Mouse (Mus musculus) intestine, embryonic 14.5 days (tissue): ENCODE data around the gene Scml4. TPM values are rescaled to one million over a fixed set of nuclear protein-coding genes. Genes with fewer than 3 reads are reported as not detected.
A peak's percentile ranks its signal among the peaks of the same experiment; 100 is the strongest.

ENCODE experiments used
- ATAC-seq: fragments of 200-750 bp; cut with Nextera tagmentation; replicated peaks from 2 replicates; pipeline ENCODE4 v1.8.0; 2017; ENCODE audit warnings: low read depth, moderate number of reproducible peaks, moderate TSS enrichment, moderate library complexity; ENCODE audit not compliant: low FRiP score, low TSS enrichment
- DNase-seq: peaks from one replicate; pipeline ENCODE4 v3.0.0-alpha.2; 2018; ENCODE audit warnings: low spot score
- H3K27ac ChIP-seq: fragments of 300-500 bp; sonication (generic); 2 replicates; pipeline ENCODE4 v1.5.1; 2014; ENCODE audit warnings: low read depth, mild to moderate bottlenecking, control low read depth
- H3K27me3 ChIP-seq: fragments of 300-500 bp; sonication (generic); replicated peaks from 2 replicates; pipeline ENCODE4 v1.6.1; 2014; ENCODE audit warnings: low read length, control low read depth; ENCODE audit not compliant: control insufficient read depth, insufficient read depth
- H3K36me3 ChIP-seq: fragments of 300-500 bp; sonication (generic); 2 replicates; pipeline ENCODE4 v1.6.1; 2014; ENCODE audit warnings: low read length, control low read depth; ENCODE audit not compliant: control insufficient read depth, insufficient read depth
- H3K4me1 ChIP-seq: fragments of 300-500 bp; sonication (generic); replicated peaks from 2 replicates; pipeline ENCODE4 v1.6.1; 2014; ENCODE audit warnings: low read length, control low read depth, mixed read lengths; ENCODE audit not compliant: control insufficient read depth, insufficient read depth
- H3K4me2 ChIP-seq: fragments of 300-500 bp; sonication (generic); 2 replicates; pipeline ENCODE4 v1.6.1; 2014; ENCODE audit warnings: low read length
- H3K4me3 ChIP-seq: fragments of 300-500 bp; sonication (generic); 2 replicates; pipeline ENCODE4 v1.5.1; 2014; ENCODE audit warnings: low read depth, low read length, control low read depth, mixed read lengths
- H3K9ac ChIP-seq: fragments of 300-500 bp; sonication (generic); 2 replicates; pipeline ENCODE4 v1.6.1; 2014; ENCODE audit warnings: mild to moderate bottlenecking, low read length
- H3K9me3 ChIP-seq: fragments of 300-500 bp; sonication (generic); 2 replicates; pipeline ENCODE4 v1.6.1; 2016; ENCODE audit warnings: low read length, control low read depth; ENCODE audit not compliant: control insufficient read depth
- WGBS: fragments of 180-500 bp; shearing (Covaris S2); extraction: QIAGEN DNeasy Blood & Tissue Kit; methylation state at CpG from one replicate; pipeline ENCODE4 v1.1.7; 2014; 5-methylcytosine and 5-hydroxymethylcytosine counted together
- polyA plus RNA-seq: library from polyadenylated mRNA; unstranded; fragments of >200 nt; fragmentation: Nextera tagmentation; extraction: Ambion mirVana; gene quantifications from 2 replicates; pipeline ENCODE4 v1.2.1, GENCODE M21; 2014

Gene Scml4
- polyA plus RNA-seq, 1 experiment from 2014 or later: 22.3 TPM

DNA sequence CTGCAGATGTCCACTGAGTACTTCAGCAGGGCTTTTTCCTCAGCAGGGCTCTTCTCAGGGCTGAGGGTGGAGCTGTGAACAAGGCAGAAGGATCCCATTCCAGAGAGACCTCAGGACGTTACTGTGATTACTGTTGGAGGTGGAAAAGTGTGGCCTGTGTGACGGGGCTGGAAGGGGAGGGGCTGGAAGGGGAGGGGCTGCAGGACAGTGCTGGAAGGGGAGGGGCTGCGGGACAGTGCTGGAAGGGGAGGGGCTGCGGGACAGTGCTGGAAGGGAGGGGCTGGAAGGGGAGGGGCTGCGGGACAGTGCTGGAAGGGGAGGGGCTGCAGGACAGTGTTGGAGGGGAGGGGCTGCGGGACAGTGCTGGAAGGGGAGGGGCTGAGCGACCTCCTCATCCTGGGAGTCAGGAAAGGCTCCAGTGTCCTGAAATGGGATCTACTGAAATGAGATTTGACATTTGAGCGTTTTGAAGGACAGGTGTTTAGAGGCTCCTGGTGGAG is 90.1 kb downstream of the Scml4 start:
- H3K9ac ChIP-seq: no peak overlapping the region
- H3K27me3 ChIP-seq: no peaks in the 10 kb centered on the region
- H3K9me3 ChIP-seq: no peaks in the 10 kb centered on the region
- H3K4me1 ChIP-seq: peaks cover 14% of the 10 kb centered on the region
- no peaks in the 10 kb centered on the region for H3K36me3 ChIP-seq
- ATAC-seq (peak; percentile 85), DNase-seq (no peak)
- WGBS: 0% methylated on average over 7 of the region's 8 CpGs
- H3K4me3 ChIP-seq: peak overlapping the region; percentile 4; the same call in 1 of the 2 replicates
- peak overlapping the region; percentile 62 for H3K27ac ChIP-seq
- peak overlapping the region; percentile 41 for H3K4me2 ChIP-seq

DNA sequence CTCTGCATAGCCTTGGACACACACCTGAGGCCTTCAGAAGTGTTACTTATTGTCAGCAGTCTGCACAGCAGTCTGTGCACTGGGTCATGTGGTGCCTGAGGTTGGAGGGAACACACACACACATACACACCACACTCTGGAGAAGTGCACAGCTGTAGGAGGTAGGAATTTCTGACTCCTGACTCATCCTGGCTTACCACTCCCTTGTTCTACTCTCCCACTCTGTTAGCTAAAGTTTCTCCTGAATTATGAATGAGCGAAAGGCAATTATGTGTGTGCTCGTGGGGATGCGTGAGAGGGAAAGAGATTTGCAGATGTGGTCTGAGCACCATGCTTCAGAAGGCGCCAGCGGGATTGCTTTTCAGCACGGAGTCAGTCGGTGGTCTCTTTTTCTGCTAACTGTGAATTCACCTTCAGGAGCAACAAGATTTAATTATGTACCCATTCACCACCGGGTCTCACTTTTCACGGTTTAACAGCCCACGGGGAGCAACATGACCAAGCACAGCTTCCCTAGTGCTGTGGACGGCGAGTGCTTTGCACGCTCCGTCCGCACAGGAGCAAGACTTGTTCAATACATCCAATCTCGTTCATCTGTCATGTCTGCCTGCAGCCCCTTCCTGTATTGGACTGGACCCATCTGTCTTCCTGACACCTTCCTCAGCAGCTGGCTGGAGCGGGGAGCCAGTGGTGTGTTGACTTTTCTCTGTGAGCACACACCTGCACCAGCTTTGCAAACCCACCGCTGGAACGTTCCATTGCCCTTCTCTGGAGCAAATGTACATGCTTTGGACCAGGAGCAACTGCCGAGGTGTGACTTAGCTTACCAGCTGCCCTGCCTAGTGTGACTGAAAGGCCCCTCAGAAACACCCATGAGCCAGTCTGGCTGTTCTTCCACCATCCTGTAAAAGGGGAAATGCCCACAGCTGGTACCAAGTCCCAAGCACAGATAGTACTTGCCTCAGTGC is 91.2 kb downstream of the Scml4 start:
- no peaks in the 10 kb centered on the region for H3K36me3 ChIP-seq
- WGBS: 57% methylated on average over 20 of the region's 20 CpGs
- H3K4me1 ChIP-seq: peaks cover 14% of the 10 kb centered on the region
- no peak overlapping the region for H3K4me2 ChIP-seq
- no peak overlapping the region for H3K4me3 ChIP-seq
- H3K9me3 ChIP-seq: no peaks in the 10 kb centered on the region
- ATAC-seq: no peak; the same call in 1 of the 2 replicates
- no peak overlapping the region for H3K27ac ChIP-seq
- DNase-seq: no peak
- no peaks in the 10 kb centered on the region for H3K27me3 ChIP-seq
- no peak overlapping the region for H3K9ac ChIP-seq

DNA sequence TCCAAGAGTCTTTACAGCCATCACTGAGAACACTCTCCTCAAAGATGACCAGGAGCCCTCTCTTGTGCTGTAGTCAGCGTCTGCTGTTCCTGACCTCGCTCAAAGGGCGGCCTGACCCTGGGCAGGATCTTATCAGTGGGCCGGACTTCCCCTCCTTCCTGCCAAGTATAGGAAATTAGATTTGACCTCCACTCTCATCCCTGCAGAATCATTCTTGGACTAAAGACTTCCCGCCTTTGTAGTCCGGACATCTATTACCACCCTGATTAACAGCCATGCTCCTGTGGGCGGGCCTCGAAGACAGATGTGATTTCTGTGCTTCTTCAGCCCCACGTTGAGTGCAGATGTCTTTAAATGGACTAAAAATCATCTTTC is 91.9 kb downstream of the Scml4 start:
- DNase-seq (no peak), ATAC-seq (no peak)
- no peaks in the 10 kb centered on the region; the same call in 1 of the 2 replicates for H3K27me3 ChIP-seq
- no peak overlapping the region for H3K4me2 ChIP-seq
- no peak overlapping the region for H3K4me3 ChIP-seq
- no peak overlapping the region for H3K9ac ChIP-seq
- H3K27ac ChIP-seq: no peak overlapping the region
- peaks cover 14% of the 10 kb centered on the region for H3K4me1 ChIP-seq
- 34% methylated on average over 9 of the region's 9 CpGs for WGBS
- no peaks in the 10 kb centered on the region for H3K36me3 ChIP-seq
- no peaks in the 10 kb centered on the region for H3K9me3 ChIP-seq

DNA sequence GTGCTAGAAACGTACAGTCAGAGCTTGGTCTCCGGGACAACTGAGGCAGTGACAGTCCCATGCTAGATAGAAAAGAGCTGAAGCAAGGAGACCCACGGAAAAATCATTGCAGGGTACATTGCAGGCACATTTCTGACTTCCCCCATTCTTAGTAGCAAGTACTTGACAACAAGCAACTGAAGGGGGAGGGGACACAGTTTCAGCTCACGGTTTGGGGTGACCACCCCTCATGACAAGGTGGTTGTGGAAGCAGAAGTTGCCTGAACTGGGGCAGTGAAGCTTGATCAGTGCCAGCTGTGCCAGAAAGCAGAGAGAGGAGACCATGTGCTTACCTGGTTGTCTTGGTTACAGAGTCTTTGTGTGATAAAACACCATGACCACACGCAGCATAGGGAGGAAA is 93.4 kb downstream of the Scml4 start:
- WGBS: 73% methylated on average over 5 of the region's 5 CpGs
- Histone ChIP-seq H3K27ac (no peak overlapping the region), H3K9me3 (no peaks in the 10 kb centered on the region), H3K36me3 (no peaks in the 10 kb centered on the region), H3K4me1 (peaks cover 14% of the 10 kb centered on the region), H3K4me2 (no peak overlapping the region), H3K4me3 (no peak overlapping the region), H3K27me3 (no peaks in the 10 kb centered on the region; the same call in 1 of the 2 replicates), H3K9ac (no peak overlapping the region)
- no peak for DNase-seq
- no peak for ATAC-seq

DNA sequence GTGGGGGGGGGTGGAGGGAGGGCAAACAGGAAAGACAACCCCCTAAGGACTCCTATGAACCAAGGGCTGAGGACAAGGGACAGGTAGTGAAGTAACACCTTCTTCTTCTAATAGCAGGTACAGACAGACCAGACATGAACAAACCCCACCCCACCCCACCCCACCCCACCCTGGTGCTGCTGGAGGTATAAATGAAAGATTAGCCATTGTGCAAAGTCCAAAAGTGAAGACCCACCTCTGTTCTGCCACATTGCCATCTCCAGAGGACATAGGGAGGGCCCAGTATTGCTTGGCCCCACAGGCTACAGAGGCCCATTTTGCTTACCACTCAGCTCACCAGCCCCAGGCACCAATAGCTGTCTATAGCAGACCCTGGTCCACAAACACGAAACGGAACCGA is 95.0 kb downstream of the Scml4 start:
- no peak for DNase-seq
- H3K9me3 ChIP-seq: no peaks in the 10 kb centered on the region
- H3K4me2 ChIP-seq: no peak overlapping the region
- H3K9ac ChIP-seq: no peak overlapping the region
- ATAC-seq: no peak
- peaks cover 5% of the 10 kb centered on the region for H3K4me1 ChIP-seq
- WGBS: 93% methylated on average over 3 of the region's 3 CpGs
- H3K36me3 ChIP-seq: no peaks in the 10 kb centered on the region
- no peak overlapping the region for H3K4me3 ChIP-seq
- no peaks in the 10 kb centered on the region; the same call in 1 of the 2 replicates for H3K27me3 ChIP-seq
- H3K27ac ChIP-seq: no peak overlapping the region

DNA sequence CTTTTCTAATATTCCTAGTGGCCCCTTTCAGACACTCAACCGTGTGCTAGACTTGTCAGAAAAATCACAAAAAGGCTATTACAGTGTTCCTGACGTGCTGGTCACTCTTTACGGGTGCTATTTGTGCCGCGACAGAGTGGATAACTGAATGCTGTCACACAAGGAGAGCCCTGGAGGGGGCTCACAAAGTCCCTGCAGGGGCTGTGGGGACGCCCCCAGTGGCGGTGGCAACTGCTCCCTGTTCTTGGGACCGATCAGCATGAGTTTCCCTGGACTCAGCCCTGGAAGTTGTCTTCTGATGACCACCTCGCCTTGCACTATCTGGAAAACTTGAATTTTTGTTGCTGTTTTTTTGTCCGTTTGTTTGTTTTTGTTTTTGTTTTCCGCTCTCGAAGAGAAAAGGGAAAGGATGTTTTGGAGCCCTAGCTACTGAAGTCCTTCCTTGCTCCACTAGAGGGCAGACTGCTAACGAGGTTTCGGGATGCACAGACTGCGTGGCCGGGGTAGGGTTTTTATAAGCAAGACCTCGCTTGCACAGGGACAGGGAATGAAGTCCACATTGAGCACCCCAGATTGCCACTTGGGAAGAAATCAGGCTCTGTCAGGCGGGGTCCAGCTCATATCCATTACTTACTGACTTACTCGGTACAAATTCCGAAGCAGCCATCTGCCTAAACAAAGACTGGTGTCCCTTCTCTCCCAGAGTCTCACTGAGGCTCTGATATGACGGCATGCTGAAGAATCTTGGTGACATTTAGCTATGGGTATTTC is 97.9 kb downstream of the Scml4 start:
- no peaks in the 10 kb centered on the region for H3K36me3 ChIP-seq
- H3K9me3 ChIP-seq: no peaks in the 10 kb centered on the region
- peak; percentile 81 for DNase-seq
- H3K4me3 ChIP-seq: peak overlapping the region; percentile 22
- 8% methylated on average over 21 of the region's 21 CpGs for WGBS
- H3K4me1 ChIP-seq: no peaks in the 10 kb centered on the region
- peak; percentile 70 for ATAC-seq
- H3K27me3 ChIP-seq: no peaks in the 10 kb centered on the region; the same call in 1 of the 2 replicates
- H3K27ac ChIP-seq: no peak overlapping the region
- H3K4me2 ChIP-seq: peak overlapping the region; percentile 47
- H3K9ac ChIP-seq: no peak overlapping the region; the same call in 1 of the 2 replicates

DNA sequence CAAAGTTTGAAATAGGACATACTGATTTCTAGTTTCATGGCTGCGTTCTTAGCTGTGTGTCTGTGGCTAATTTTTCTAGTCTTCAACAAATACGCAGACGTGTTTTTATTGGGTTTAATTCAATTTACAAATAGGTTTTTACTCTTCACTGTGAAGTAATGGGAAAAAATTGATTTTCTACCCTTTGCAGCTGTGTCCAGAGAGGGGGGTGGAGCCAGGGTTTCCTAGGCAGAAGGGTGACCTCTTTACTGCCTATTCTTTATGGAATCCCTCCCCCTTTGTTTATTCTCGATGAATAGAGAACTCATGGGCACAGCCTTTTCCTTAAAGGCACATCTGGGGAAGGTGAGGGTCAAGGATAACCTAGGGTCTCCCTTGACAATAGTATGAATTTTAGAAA is 98.5 kb downstream of the Scml4 start:
- H3K4me1 ChIP-seq: no peaks in the 10 kb centered on the region
- DNase-seq: no peak
- H3K9ac ChIP-seq: no peak overlapping the region
- peak overlapping the region; percentile 47; the same call in 1 of the 2 replicates for H3K4me2 ChIP-seq
- no peak overlapping the region for H3K27ac ChIP-seq
- H3K36me3 ChIP-seq: no peaks in the 10 kb centered on the region
- no peak overlapping the region for H3K4me3 ChIP-seq
- no peak for ATAC-seq
- no peaks in the 10 kb centered on the region; the same call in 1 of the 2 replicates for H3K27me3 ChIP-seq
- WGBS: 60% methylated on average over 4 of the region's 4 CpGs
- no peaks in the 10 kb centered on the region for H3K9me3 ChIP-seq

DNA sequence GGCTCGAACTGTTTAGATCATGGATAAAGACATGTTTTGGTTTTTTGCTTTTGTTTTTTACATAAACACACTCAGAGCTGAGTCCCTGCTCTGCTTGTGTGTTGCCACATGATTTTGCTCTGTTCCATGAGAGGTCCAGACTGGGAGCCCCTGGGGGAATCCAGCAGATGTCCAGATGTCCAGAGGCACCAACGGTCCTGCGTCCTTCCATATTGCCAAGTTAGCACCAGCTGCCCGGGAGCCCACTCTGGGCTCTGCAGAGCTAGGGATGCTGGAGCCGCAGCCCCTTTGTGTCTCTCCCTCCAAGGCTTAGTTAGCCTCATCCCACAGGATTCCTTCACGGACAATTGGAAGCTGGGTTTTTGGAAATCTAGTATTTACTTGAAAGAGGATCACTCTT is 101.6 kb downstream of the Scml4 start:
- ATAC-seq (no peak), DNase-seq (no peak)
- no peak overlapping the region for H3K9ac ChIP-seq
- no peak overlapping the region for H3K4me2 ChIP-seq
- H3K27ac ChIP-seq: no peak overlapping the region
- H3K9me3 ChIP-seq: no peaks in the 10 kb centered on the region
- no peak overlapping the region for H3K4me3 ChIP-seq
- 70% methylated on average over 6 of the region's 6 CpGs for whole genome bisulfite sequencing
- H3K36me3 ChIP-seq: no peaks in the 10 kb centered on the region
- H3K27me3 ChIP-seq: no peaks in the 10 kb centered on the region; the same call in 1 of the 2 replicates
- H3K4me1 ChIP-seq: no peaks in the 10 kb centered on the region
